In genomic region chr2:24474514-24475378, GRCm38 (mm10) we compare ENCODE assay signal across 10 mouse cellular contexts. TPM values are rescaled to one million over a fixed set of nuclear protein-coding genes. Genes with fewer than 3 reads are reported as not detected.
A peak's percentile ranks its signal among the peaks of the same experiment; 100 is the strongest.
DNase-seq lines count a peak whose midpoint lies in the region; ATAC-seq and TF ChIP-seq lines count a peak whose summit lies in the region.
"Had no signal": no experiment of that assay in that cellular context is flagged by ENCODE, and none has a peak within 500 bp of the region (broad histone marks: within the 10 kb centered on the region; RNA-seq: fewer than 3 reads in every experiment).

No protein-coding gene starts in this region.

- TF ChIP-seq EP300 in heart, adult 2 months (IDR thresholded peaks at IDR 0.05; ENCODE audit: insufficient read depth, low read depth, low read length) = no peak

- peak overlapping the region; percentile 58 for H3K4me2 ChIP-seq in heart, embryonic 11.5 days
- peak overlapping the region; percentile 33 for H3K4me2 ChIP-seq in embryonic facial prominence, embryonic 11.5 days (ENCODE audit: low read depth, low read length)
- H3K4me2 ChIP-seq in intestine, embryonic 14.5 days (ENCODE audit: low read length) = peak overlapping the region; percentile 49
- H3K4me2 ChIP-seq in midbrain, embryonic 13.5 days (replicated peaks) = peak overlapping the region; percentile 61

- H3K4me3 ChIP-seq in heart, embryonic 11.5 days (ENCODE audit: low read depth, low read length) = peak overlapping the region; percentile 31
- H3K4me3 ChIP-seq in heart, adult 2 months = no peak overlapping the region
- H3K4me3 ChIP-seq in embryonic facial prominence, embryonic 11.5 days (ENCODE audit: low read depth, low read length) = peak overlapping the region; percentile 27; the same call in 1 of the 2 replicates
- H3K4me3 ChIP-seq in intestine, embryonic 14.5 days (ENCODE audit: low read depth, low read length) = peak overlapping the region; percentile 35
- peak overlapping the region; percentile 39 for H3K4me3 ChIP-seq in midbrain, embryonic 13.5 days (replicated peaks)

- ATAC-seq in heart, embryonic 11.5 days (replicated peaks; ENCODE audit: insufficient number of reproducible peaks, low FRiP score, low TSS enrichment) = no peak
- ATAC-seq in embryonic facial prominence, embryonic 11.5 days (replicated peaks; ENCODE audit: insufficient number of reproducible peaks, low FRiP score, low TSS enrichment, low read depth) = 0 out of 2 replicates have a peak, but pooled peaks have one; percentile 27
- no peak for ATAC-seq in intestine, embryonic 14.5 days (replicated peaks; ENCODE audit: low FRiP score, low TSS enrichment, low read depth)
- ATAC-seq in midbrain, embryonic 13.5 days = peak; percentile 74
- ATAC-seq in activated CD4-positive, CD25-positive, alpha-beta regulatory T cell, adult 4 months = no peak

- no peaks in the 10 kb centered on the region for H3K79me2 ChIP-seq in heart, adult 2 months (replicated peaks; ENCODE audit: control insufficient read depth, insufficient read depth, low read length)

- intact Hi-C loops in heart, adult 2 months (cut with DNase I) = no loop called here
- intact Hi-C loops in gastrocnemius, postnatal 36 days (cut with DNase I) = no loop called here

- TF ChIP-seq CTCF in heart, adult 2 months (IDR thresholded peaks at IDR 0.05) = no peak

- no peak overlapping the region for H3K27ac ChIP-seq in heart, embryonic 11.5 days (ENCODE audit: low read depth, low read length)
- no peak overlapping the region for H3K27ac ChIP-seq in heart, adult 2 months
- H3K27ac ChIP-seq in embryonic facial prominence, embryonic 11.5 days (replicated peaks; ENCODE audit: low read depth, low read length) = no peak overlapping the region
- H3K27ac ChIP-seq in intestine, embryonic 14.5 days (ENCODE audit: low read depth) = no peak overlapping the region
- no peak overlapping the region for H3K27ac ChIP-seq in midbrain, embryonic 13.5 days

- H3K9ac ChIP-seq in heart, embryonic 11.5 days (ENCODE audit: low read depth, low read length) = no peak overlapping the region
- H3K9ac ChIP-seq in heart, adult 2 months (ENCODE audit: low read depth, low read length) = no peak overlapping the region
- H3K9ac ChIP-seq in embryonic facial prominence, embryonic 11.5 days (replicated peaks; ENCODE audit: low read length) = no peak overlapping the region
- no peak overlapping the region for H3K9ac ChIP-seq in intestine, embryonic 14.5 days (ENCODE audit: low read length)
- peak overlapping the region; percentile 57 for H3K9ac ChIP-seq in midbrain, embryonic 13.5 days (replicated peaks)

- no peaks in the 10 kb centered on the region for H3K4me1 ChIP-seq in heart, embryonic 11.5 days (ENCODE audit: control insufficient read depth, insufficient read depth, low read length)
- no peaks in the 10 kb centered on the region for H3K4me1 ChIP-seq in heart, adult 2 months (ENCODE audit: control insufficient read depth, insufficient read depth, low read length)
- H3K4me1 ChIP-seq in embryonic facial prominence, embryonic 11.5 days (ENCODE audit: control insufficient read depth, insufficient read depth, low read length) = peaks cover 3% of the 10 kb centered on the region; the same call in 1 of the 2 replicates
- no peaks in the 10 kb centered on the region; the same call in 1 of the 2 replicates for H3K4me1 ChIP-seq in intestine, embryonic 14.5 days (replicated peaks; ENCODE audit: control insufficient read depth, insufficient read depth, low read length)
- H3K4me1 ChIP-seq in midbrain, embryonic 13.5 days (replicated peaks) = peaks cover 26% of the 10 kb centered on the region

- H3K27me3 ChIP-seq in heart, embryonic 11.5 days (ENCODE audit: control insufficient read depth, insufficient read depth, low read length) = peaks cover 70% of the 10 kb centered on the region
- peaks cover 19% of the 10 kb centered on the region for H3K27me3 ChIP-seq in heart, adult 2 months (ENCODE audit: control insufficient read depth, insufficient read depth, low read length)
- H3K27me3 ChIP-seq in embryonic facial prominence, embryonic 11.5 days (ENCODE audit: control insufficient read depth, insufficient read depth, low read length) = peaks cover 36% of the 10 kb centered on the region
- peaks cover 74% of the 10 kb centered on the region for H3K27me3 ChIP-seq in intestine, embryonic 14.5 days (replicated peaks; ENCODE audit: control insufficient read depth, insufficient read depth, low read length)
- H3K27me3 ChIP-seq in midbrain, embryonic 13.5 days = peaks cover 80% of the 10 kb centered on the region

- 7% methylated on average over 29 of the region's 29 CpGs for WGBS in heart, embryonic 11.5 days (ENCODE audit: insufficient replicate concordance)
- WGBS in heart, adult 2 months = 44% methylated on average over 29 of the region's 29 CpGs
- 5% methylated on average over 29 of the region's 29 CpGs for WGBS in embryonic facial prominence, embryonic 11.5 days
- 26% methylated on average over 29 of the region's 29 CpGs for WGBS in intestine, embryonic 14.5 days
- WGBS in midbrain, embryonic 13.5 days = 7% methylated on average over 29 of the region's 29 CpGs

- no peaks in the 10 kb centered on the region for H3K9me3 ChIP-seq in heart, embryonic 11.5 days (replicated peaks; ENCODE audit: control insufficient read depth, low read length)
- H3K9me3 ChIP-seq in embryonic facial prominence, embryonic 11.5 days (replicated peaks; ENCODE audit: control insufficient read depth, low read length) = no peaks in the 10 kb centered on the region
- H3K9me3 ChIP-seq in intestine, embryonic 14.5 days (ENCODE audit: control insufficient read depth, low read length) = no peaks in the 10 kb centered on the region
- no peaks in the 10 kb centered on the region for H3K9me3 ChIP-seq in midbrain, embryonic 13.5 days

- no peak for DNase-seq in heart, adult 2 months
- DNase-seq in embryonic facial prominence, embryonic 11.5 days (ENCODE audit: low spot score) = peak; percentile 4
- peak; percentile 58 for DNase-seq in intestine, embryonic 14.5 days (ENCODE audit: low spot score)
- DNase-seq in Muller cell, postnatal 12 days (ENCODE audit: inconsistent ontology term) = no peak
- DNase-seq in gastrocnemius, postnatal 36 days = no peak

- no peak for TF ChIP-seq POLR2A in heart, adult 2 months (IDR thresholded peaks at IDR 0.05; ENCODE audit: insufficient read depth, low read depth, low read length)

- H3K36me3 ChIP-seq in heart, embryonic 11.5 days (ENCODE audit: control insufficient read depth, insufficient read depth, low read length) = no peaks in the 10 kb centered on the region
- no peaks in the 10 kb centered on the region for H3K36me3 ChIP-seq in heart, adult 2 months (ENCODE audit: control insufficient read depth, insufficient read depth, low read length)
- H3K36me3 ChIP-seq in embryonic facial prominence, embryonic 11.5 days (replicated peaks; ENCODE audit: control insufficient read depth, insufficient read depth, low read depth, low read length) = no peaks in the 10 kb centered on the region
- no peaks in the 10 kb centered on the region for H3K36me3 ChIP-seq in intestine, embryonic 14.5 days (ENCODE audit: control insufficient read depth, insufficient read depth, low read length)
- H3K36me3 ChIP-seq in midbrain, embryonic 13.5 days = no peaks in the 10 kb centered on the region

RNA-seq across cellular contexts. Expression of gene Pax8, which starts 0.7 kb away (rescaled TPM):
- 0.27 TPM in 1 of 2 replicates, not detected in the other for polyA plus RNA-seq in heart, embryonic 11.5 days (2014; fragmentation: Nextera tagmentation; extraction: Ambion mirVana)
- total RNA-seq in heart, adult 2 months (2021) = not detected
- not detected in 2 replicates for polyA plus RNA-seq in heart, adult 2 months (2012; rRNA removed)
- 0.98 and 1.6 TPM in 2 replicates for polyA plus RNA-seq in embryonic facial prominence, embryonic 11.5 days (2014; fragmentation: Nextera tagmentation; extraction: Ambion mirVana)
- polyA plus RNA-seq in intestine, embryonic 14.5 days (2014; fragmentation: Nextera tagmentation; extraction: Ambion mirVana) = 0.22 and 0.44 TPM in 2 replicates
- 5.3 and 5.9 TPM in 2 replicates for polyA plus RNA-seq in midbrain, embryonic 13.5 days (2015; fragmentation: Nextera tagmentation; extraction: Ambion mirVana)
- polyA plus RNA-seq in activated CD4-positive, CD25-positive, alpha-beta regulatory T cell, adult 4 months (2017; shearing (Covaris generic)) = not detected
- total RNA-seq in gastrocnemius, postnatal 36 days (2021) = not detected
- total RNA-seq: layer of hippocampus, postnatal 14 days had no signal
- polyA plus RNA-seq: frontal cortex, adult 2 months had no signal

Comparison
In these comparisons a context has a peak if more than half of its experiments do, and no peak if none do; other contexts are left out.
1. ATAC-seq: peak in embryonic facial prominence, embryonic 11.5 days (single experiment) and midbrain, embryonic 13.5 days (single experiment); none in heart, embryonic 11.5 days (single experiment), intestine, embryonic 14.5 days (single experiment) and activated CD4-positive, CD25-positive, alpha-beta regulatory T cell, adult 4 months (single experiment).
2. DNase-seq: peak in embryonic facial prominence, embryonic 11.5 days (single experiment) and intestine, embryonic 14.5 days (single experiment); none in heart, adult 2 months (0 of 2), Muller cell, postnatal 12 days (single experiment) and gastrocnemius, postnatal 36 days (0 of 2).
3. Peak in every context shown above with its lines, with median percentiles within 50 percentile points of each other: H3K4me2 ChIP-seq.